Mouse (Mus musculus) thymus, postnatal 25 days (tissue): ENCODE measurements at regions not wholly inside any gene's neighbourhood (a gene's known extent, or its start where the extent isn't known, plus 50 kb on each side); places are given as distances from the start of the nearest gene placed in this dataset.
"Not testable (repeated sequence)": the region's sequence is repeated elsewhere in the genome, so short reads cannot be mapped to it uniquely, and the experiment has no call there.

Experiments used
- DNase-seq: peaks from one replicate; pipeline ENCODE4 v3.0.0; 2022

GRCm38 (mm10) chr14:102161291-102162284 lies 431.8 kb downstream of the Lmo7 start:
- DNase-seq = no peak

GRCm38 (mm10) chr14:102150410-102150809 lies 420.7 kb downstream of the Lmo7 start:
- not testable (repeated sequence) for DNase-seq

GRCm38 (mm10) chr14:102142720-102143119 lies 413.0 kb downstream of the Lmo7 start:
- no peak for DNase-seq

DNA sequence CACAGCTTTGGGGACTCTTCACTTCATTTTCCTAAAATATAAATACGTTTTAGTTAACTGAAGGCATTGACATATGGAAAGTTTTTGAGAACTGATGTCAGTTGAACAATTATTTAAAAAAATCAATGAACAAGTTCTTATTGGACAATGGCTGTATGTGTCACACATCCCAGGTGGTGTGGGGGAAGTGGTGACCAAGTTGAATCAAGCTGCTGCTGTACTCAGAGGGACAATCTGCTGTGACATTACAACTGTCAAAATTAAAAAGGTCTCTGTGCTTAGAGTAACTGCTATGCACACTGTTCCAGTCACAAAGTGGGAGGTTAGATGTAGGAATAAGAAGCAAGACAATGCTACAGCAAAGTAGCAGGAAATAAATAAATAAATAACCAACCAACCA lies 409.2 kb downstream of the Lmo7 start:
- no peak for DNase-seq

DNA sequence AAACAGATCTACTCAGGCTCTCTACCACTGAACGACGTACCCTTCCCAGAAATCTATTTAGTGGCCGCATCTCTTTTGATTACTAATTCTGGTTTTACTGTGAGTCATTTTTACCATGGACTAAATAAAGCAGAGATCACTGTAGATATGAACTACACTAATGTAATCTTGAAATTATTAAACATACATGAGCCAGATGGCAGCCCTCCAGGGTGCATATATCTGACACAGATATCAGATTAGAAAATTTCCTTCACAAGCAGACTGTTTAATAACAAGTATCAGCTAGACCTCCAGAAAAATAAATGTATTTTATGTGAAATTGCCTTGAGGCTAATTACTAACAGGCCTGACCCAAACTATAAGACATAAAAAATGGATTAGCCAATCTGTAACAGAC lies 388.4 kb downstream of the Lmo7 start:
- DNase-seq = no peak

- DNase-seq = no peak
Observed at GRCm38 (mm10) chr14:102106165-102106564, 376.4 kb downstream of the Lmo7 start.

DNA sequence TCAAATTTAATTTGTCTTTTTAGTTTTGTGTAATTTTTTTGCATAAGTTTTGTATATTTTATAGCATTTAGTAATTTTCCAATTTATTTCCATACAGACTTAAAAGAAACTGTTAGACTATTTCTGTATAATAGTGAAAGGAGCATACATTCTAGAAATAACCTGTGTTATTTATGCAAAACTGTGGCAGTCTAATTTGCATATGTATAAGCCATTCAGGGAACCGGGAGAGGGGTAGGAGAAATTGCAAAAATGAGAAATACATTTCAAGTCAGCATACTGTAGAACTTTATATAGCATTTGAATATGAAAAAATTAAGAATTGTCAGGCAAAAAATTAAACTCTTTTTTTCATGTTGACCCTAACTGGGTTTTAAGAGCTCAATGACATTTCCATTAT lies 364.3 kb downstream of the Lmo7 start:
- no peak for DNase-seq

- no peak for DNase-seq
Observed at GRCm38 (mm10) chr14:102092557-102092956, 362.8 kb downstream of the Lmo7 start.

DNA sequence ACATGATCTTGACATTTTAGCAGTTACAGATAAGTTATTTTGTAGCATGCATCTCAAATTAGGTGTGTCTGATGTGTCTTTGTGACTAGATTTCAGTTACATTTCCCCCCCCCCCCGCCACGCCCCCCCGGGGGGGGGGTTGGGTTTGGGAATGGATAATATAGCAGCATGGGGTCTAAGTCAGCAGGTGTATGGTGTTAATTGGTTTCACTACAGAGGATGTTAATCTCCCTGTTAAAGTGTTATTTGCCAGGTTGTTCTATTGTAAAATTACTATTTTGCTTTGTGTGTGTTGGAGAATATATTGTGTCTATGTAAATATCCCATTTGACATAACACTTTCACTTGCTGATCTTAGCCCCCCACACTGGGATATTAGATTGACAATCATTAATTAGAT lies 319.2 kb downstream of the Lmo7 start:
- DNase-seq = no peak

DNA sequence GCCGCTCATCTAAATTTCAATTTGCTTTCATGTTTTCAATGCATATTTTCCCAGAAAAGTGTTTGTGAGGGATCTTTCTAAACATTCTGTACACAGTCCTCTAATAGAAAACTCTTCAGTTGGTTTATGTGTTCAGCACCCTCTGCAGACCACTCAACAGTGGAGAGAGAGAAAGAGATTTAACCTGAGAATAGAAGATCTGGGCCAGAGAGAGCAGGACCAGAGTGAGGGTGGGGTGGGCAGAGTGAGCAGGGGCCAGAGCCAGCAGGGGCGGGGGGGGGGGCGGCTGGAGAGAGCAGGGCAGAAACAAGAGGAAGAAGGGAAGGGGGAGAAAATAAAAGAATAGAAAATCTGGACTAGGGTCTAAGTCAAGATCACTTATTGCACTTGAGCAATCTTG lies 318.7 kb downstream of the Lmo7 start:
- DNase-seq = no peak

DNA sequence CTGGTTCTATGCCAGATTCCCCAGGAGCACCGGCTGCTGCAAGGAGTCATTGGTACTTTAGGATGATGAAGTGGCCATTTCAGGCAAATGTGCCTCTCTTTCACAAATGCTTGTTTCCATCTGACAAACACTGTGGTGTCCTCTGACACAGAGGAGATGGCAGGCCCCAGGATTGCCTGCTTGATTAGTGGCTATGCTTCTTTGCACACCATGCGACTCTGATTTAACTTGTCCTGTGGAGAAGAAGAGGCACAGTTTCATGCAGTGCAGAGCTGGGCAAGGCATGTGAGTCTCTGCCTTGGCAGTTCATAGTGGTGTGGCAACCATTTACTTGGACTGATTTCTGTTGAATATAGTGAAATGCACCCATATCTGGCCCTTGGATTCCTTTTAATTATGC lies 308.4 kb downstream of the Lmo7 start:
- DNase-seq = no peak

GRCm38 (mm10) chr14:102037487-102037886 lies 307.7 kb downstream of the Lmo7 start:
- DNase-seq = no peak

DNA sequence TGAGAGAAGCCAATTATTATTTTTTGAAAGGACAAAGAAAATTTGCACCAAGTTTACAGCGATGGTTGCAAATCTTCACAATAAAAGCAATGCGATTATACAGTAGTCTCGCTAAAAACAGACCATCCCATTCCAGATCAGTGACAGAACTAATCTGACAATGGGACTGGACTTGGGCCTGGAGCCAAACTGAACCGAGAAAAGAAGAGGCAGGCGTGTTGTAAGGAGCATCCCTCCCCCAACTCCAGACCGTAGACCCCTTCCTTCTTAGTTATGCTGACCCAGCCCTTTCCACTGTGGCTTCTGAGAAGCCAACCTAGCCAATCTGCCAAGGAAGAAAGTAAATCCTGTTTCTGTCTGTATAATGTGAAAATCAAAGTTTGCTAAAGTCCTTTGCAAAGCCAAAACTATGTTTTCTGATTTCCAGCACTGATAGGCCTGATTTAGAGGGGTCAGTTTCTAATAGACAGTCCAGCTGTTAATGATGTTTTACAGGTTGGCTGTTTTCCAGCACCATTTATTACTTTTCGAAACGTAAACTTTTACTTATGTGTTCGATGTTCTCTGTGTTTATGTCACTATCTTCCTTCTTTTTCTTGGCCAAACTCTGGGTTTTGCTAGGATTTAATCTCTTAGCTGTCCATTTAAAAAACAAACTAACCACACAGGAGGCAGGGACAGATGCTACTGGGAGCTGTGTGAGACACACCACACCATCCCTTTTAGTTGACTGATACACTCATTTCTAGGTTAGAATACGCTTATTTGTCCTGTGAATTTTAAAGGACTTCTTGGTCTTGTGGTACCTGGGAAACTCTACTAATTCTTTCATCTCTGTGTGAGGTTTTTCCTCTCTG lies 301.5 kb downstream of the Lmo7 start:
- DNase-seq = no peak

GRCm38 (mm10) chr14:102024646-102025045 lies 294.9 kb downstream of the Lmo7 start:
- no peak for DNase-seq

DNA sequence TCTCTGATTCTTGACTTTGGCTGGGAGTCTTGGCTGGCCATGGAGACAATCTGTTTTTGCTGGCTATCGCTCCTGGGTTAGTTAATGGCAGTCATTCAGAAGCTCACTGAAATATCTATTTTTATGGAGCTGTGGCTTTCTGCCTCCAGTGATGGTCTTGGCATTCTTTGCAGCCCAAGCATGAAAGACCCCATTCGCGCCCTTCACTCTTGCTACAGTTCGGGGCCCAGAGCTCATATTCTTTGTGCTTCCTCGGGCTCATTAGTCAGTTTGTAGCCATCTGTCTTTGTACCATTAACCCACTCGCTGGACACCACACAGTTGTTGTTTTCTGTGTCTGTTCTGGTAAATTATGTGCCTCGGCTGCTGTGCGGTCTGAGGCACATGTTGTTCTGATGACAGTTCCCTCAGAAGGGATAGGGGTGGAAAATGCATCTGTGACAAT lies 290.4 kb downstream of the Lmo7 start:
- no peak for DNase-seq

DNA sequence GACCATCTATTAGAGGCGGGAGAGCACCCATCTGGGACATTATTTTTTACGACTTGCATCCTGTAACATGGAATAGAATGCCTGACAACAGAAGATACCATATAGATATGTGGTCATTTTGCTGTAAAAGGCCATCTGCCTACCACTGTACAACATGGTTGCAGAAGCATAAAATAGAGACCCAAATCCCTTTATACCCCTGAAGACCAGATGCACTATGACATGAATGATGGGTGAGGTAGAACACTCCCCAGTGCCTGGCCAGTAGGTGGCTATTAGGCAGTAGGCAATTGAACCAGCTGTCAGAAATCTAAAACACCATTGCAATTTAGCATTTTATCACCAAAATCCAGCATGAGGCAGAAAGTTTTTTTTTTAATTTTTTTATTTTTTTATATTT lies 289.6 kb downstream of the Lmo7 start:
- DNase-seq = no peak

DNA sequence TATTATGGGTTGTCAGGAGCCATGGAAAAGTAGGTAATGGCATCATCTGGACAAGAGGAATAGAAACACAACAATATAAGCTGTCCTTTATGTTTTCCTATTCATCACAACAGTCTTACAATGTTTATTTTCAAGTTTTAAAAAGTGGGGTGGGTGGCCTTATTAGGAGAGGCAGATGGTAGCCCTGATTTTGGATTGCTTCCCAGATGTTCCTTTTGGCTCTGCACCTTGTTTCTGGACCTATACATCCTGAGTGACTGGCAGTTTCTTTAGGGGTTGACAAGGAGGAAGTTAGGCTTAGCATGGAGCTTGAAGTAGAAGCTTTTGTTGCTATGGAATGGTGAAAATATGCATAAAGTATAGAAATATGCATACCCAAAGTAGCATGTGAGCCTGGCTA lies 286.8 kb downstream of the Lmo7 start:
- no peak for DNase-seq

GRCm38 (mm10) chr14:102014976-102015603 lies 285.3 kb downstream of the Lmo7 start:
- DNase-seq = no peak

DNA sequence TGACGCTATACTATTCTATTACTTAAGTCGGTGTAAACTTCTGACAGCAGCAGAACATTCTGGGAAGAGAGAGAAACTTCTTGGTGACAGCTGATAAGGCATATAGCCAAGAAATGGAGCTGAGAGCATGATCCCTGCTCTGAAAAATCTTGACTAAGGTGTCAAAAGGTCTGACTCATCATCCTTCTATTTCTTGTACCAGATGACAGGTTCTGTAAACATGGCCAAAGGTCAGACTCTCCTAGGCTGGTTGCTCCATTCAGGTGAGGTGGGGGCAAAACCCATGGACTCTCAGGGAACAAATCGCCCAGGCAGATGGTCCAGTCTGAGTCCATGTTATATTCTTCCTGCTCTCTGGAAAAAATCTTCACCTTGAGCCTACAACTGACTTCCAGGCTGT lies 283.5 kb downstream of the Lmo7 start:
- DNase-seq = no peak

GRCm38 (mm10) chr14:101997535-101997934 lies 267.8 kb downstream of the Lmo7 start:
- no peak for DNase-seq

DNA sequence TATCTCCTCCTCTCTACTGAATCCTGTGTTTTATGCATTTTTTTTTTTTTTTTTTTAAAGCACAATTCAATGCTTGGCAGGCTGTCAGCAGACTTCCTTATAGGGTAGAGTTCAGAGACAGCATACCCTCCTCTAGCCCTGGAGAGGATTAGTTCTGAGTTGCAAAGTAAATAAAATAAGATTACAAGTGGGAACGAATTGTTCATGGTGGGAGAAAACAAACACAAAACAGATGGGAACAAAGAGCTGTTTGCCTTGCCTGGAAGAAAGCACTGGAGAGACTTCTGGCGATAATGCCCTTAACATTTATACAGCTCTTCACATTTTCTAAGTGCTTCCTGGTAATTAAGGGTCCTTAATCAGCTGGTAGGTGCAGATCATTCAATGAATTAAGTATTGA lies 254.6 kb downstream of the Lmo7 start:
- no peak for DNase-seq
